ENCODE assay signal across 17 mouse cellular contexts in the genomic region with DNA sequence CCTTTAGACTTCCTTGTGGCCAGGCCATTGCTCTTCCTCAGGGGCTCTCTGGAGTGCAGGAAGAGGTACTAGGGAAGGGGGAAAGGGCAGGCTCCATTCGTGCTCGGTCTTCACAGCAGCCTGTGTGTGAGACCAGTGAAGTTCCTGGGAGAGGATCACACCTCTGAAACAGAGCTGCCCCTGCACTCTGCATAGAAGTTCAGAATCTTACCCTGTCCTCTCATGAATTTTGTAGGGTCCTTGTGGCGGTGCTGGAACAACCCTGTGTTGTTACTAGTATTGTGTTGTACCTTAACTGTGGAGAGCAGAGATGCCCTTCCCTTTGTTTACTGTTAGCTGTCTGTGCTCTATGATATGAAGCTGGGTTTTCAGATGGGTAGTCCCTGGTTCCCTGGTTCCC. TPM values are rescaled to one million over a fixed set of nuclear protein-coding genes. Genes with fewer than 3 reads are reported as not detected.
"Had no signal": no experiment of that assay in that cellular context is flagged by ENCODE, and none has a peak within 500 bp of the region (broad histone marks: within the 10 kb centered on the region; RNA-seq: fewer than 3 reads in every experiment).

No protein-coding gene starts in this region.

- H3K27ac ChIP-seq: neural tube, embryonic 13.5 days; neural tube, embryonic 15.5 days; stomach, embryonic 15.5 days; stomach, postnatal 0 days had no signal

- H3K9ac ChIP-seq: neural tube, embryonic 13.5 days; neural tube, embryonic 15.5 days; stomach, embryonic 15.5 days had no signal

- H3K4me2 ChIP-seq: neural tube, embryonic 13.5 days; neural tube, embryonic 15.5 days; stomach, embryonic 15.5 days had no signal

- H3K27me3 ChIP-seq: neural tube, embryonic 13.5 days; neural tube, embryonic 15.5 days; stomach, embryonic 15.5 days had no signal

- H3K4me3 ChIP-seq: neural tube, embryonic 13.5 days; neural tube, embryonic 15.5 days; stomach, embryonic 15.5 days had no signal

- H3K4me1 ChIP-seq: neural tube, embryonic 15.5 days; stomach, embryonic 15.5 days had no signal

- H3K9me3 ChIP-seq: neural tube, embryonic 13.5 days; neural tube, embryonic 15.5 days; stomach, embryonic 15.5 days had no signal

- DNase-seq: retina, postnatal 1 day; right cerebral cortex, adult 18-20 months; right cerebral cortex, postnatal 14 days; right cerebral cortex, postnatal 25 days; right cerebral cortex, postnatal 4 days; spleen, adult 18-20 months; thymus, adult 18-20 months; thymus, adult 2 months; thymus, postnatal 14 days; thymus, postnatal 25 days; thymus, postnatal 36 days; thymus, postnatal 4 days had no signal

- H3K36me3 ChIP-seq: neural tube, embryonic 13.5 days; neural tube, embryonic 15.5 days; stomach, embryonic 15.5 days had no signal

RNA-seq across cellular contexts. Expression of a gene that starts 58.4 kb away (rescaled TPM):
- polyA plus RNA-seq: spleen, adult 2 months had no signal
